Mouse (Mus musculus): ENCODE measurements at regions not wholly inside any gene's neighbourhood (a gene's known extent, or its start where the extent isn't known, plus 50 kb on each side); places are given as distances from the start of the nearest gene placed in this dataset.

DNA sequence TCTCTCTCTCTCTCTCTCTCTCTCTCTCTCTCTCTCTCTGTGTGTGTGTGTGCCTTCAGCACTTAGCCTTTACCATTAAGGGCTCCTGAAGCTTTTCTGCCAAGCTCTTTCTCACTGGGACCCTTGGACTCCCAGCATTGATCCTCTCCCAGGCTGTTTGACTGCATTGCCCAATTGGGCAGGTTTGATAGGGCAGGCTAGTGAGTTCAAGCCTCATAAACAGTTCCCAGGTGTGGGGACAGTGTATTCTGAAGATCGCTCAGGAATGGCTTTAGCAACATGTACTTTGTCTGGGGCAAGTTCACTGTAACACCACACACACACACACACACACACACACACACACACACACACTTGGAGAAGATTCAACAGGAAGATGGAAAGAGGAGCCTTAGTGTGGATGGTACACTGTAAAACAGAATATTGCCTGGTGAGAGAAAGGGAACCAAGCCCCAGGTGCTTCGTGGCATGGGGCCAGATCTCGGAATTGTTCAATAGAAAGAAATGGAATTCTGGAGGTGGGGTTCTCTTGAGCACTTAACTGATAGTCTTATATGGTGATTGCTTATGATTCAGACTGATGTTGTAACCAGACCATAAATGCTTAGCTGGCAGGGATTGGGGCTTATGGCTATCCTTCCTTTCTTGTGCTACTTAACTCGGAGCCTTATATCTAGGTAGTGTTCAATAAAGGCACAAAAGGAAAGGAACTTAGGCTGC, 229.5 kb downstream of the 4933412E24Rik start:
- DNase-seq (ENCODE audit: low read depth), result no peak

DNA sequence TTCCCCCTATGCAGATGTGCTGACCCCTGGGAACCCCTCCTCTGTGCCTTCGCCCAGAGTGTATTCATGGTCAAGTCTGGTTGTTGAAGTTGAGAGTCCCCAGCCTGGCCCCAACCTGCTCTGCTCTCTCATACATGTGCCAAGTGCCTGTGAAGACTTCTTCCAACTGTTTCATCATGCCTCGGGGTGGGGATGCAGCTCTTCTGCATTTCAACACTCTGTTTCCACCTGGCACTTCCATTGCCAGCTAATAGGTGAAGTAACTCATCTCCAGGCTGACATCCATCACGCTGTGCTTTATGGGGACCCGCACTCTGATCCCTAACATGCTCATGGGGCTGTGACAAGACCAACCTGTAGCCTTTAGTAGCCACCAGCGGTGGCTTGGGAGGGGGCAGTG, 230.4 kb downstream of the 4933412E24Rik start:
- no peak for DNase-seq (ENCODE audit: low read depth)

GRCm38 (mm10) chr15:59784556-59784929, 231.9 kb downstream of the 4933412E24Rik start:
- no peak for DNase-seq (ENCODE audit: low read depth)

- DNase-seq (ENCODE audit: low read depth), result no peak
These were observed 232.4 kb downstream of the 4933412E24Rik start for GRCm38 (mm10) chr15:59783782-59784555.

- DNase-seq (ENCODE audit: low read depth), result no peak
These were observed 233.0 kb downstream of the 4933412E24Rik start for GRCm38 (mm10) chr15:59783393-59783781.

DNA sequence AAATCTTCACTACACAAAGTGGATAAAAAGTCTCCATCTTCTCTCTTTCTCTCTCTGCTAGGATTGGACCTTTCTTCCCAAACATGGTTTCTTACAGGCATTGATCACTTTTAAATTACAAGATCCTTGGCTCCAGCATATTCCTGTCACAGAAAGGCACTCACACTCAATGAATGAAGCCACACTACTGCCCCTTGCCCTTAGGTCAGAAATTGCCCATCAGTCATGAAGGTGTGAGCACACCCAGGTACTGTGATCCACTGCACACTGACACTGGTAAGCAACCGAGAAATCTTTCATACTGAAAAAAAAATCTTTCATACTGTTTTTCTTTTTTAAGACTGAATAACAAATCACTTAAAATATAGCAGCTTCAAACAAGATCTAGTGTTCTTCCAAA, 235.9 kb downstream of the 4933412E24Rik start:
- DNase-seq (ENCODE audit: low read depth), result no peak

- DNase-seq (ENCODE audit: low read depth), result no peak
These were observed 239.0 kb downstream of the 4933412E24Rik start for GRCm38 (mm10) chr15:59777307-59777871.

DNA sequence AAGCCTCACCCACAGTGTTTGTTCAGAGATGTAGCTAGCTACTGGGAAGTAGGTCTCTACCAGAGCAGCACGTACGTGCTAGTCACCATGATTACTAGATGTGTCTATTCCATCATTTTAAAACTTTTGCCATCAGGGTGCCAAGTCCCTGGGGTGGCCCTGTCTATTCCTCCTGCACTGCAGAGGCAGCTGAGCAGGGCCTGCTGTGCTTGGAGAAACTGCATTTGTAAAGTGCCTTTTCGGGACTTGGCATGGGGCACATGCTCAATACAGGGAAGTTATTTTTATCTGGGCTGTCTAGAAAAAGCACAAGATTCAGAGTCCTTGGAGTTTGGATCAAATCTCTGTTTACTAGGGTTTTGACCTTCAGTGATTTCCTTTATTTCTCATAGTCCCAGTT, 240.6 kb downstream of the 4933412E24Rik start:
- DNase-seq (ENCODE audit: low read depth), result no peak

DNA sequence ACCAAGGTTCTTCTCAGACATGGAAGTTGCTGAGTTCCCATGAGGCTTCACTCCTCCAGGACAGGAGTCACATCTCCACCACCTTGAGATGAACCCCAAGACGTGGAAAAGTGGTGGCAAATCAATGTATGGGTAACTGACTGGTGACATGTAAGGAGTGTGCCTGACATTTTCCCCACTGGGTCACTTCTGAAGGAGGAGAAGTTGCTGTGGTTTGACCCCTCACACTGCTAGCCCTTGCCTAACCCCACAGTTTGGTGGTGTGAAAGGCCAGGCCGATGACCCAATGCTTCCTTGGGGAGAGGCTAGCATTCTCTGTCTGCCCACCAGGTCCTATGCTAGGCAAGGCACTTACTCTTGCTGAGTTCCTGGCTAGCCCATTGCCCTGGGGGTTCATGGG, 242.4 kb downstream of the 4933412E24Rik start:
- DNase-seq (ENCODE audit: low read depth), result no peak

GRCm38 (mm10) chr15:59772595-59772994, 243.8 kb downstream of the 4933412E24Rik start:
- DNase-seq (ENCODE audit: low read depth), result no peak

GRCm38 (mm10) chr15:59762061-59762460, 254.4 kb downstream of the 4933412E24Rik start:
- peak; percentile 60 for DNase-seq (ENCODE audit: low read depth)

DNA sequence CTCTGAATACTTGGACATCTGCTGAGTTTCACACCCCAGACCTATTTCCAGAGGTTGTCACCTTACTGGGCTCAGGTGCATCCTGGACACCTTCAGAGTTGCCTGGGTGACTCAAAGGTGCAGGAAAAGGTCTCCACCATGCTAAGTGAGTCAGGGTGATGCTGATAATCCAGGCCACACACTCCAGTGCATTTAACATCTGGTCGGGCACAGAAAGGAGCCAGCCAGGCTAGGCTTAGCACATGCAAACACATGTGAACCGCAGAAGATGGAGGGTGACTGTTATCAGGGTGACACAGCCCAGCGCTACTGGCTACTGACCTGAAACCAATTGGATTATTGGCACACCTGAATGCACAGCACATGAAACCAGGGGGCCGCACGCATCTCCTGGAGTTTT, 255.9 kb downstream of the 4933412E24Rik start:
- DNase-seq (ENCODE audit: low read depth), result no peak

DNA sequence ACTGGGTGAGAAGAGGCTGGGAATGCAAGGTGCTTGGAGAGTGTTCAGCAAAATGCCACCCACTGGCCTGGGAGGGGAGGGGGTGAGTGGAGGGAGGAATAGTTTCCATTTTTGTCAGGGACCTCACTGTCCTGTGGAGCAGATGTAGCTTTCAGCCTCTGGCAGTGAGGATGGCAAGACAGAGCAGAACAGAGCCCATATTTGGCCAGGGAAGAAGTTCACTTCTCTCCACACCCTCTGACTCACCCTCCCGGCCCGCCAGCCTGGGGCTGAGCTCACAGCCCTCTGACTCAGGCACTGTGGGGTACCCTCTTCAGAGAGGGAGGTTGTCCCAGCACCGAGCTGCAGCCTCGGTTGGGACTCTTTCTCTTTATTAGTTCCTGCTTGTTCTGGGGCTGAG, 256.8 kb downstream of the 4933412E24Rik start:
- DNase-seq (ENCODE audit: low read depth), result no peak

DNA sequence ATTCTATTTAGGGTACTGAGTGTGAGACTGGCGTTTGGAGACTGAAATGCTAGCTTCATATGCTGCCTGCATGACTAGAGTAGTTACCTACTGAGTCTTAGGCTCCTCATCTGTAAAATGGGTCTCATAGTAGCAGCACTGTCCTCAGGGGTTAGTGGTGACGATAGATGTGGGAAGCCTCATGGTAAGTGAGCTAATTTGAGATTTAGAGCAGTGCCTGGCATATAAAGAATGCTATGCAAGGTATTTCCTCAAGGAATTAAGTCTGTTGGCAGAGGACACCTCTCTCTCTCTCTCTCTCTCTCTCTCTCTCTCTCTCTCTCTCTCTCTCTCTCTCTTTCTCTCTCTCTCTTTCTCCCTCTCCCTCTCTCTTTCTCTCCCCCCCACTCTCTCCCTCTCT, 257.4 kb downstream of the 4933412E24Rik start:
- DNase-seq (ENCODE audit: low read depth), result no peak

DNA sequence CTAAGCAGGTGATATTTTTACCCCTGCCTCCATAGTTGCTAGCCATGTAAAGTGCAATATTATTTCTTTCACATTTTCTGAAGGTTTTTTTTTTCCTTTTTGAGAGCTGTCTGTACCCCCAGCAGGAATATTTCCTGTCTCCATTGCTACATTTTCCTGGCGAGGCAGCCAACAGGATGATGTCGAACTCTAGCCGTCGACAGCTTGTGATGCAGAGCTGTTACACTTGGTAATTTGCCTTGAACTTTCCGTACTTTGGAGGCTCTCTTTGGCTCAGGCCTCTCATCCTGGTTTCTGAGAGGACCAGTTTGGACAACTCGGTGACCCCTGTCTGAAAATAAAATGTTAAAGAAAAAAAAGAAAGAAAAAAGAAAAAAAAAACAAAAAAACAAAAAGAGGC, 260.3 kb downstream of the 4933412E24Rik start:
- DNase-seq (ENCODE audit: low read depth), result no peak

GRCm38 (mm10) chr15:59754906-59755305, 261.5 kb downstream of the 4933412E24Rik start:
- no peak for DNase-seq (ENCODE audit: low read depth)

DNA sequence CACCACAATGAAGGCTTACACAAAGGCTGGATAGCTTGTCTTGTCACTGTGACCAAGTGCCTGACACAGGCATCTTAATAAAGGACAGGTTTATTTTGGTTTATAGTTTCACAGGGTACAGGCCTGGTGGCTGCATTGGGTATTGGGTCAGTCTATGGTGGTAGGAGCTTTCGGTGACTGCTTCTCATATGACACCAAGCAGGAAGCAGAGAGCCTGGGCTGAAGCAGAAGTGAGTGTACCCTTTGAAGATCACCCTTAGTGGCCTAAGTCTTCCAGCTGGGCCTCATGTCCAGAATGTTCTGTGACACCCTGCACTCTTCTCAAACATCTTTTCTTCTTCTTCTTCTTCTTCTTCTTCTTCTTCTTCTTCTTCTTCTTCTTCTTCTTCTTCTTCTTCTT, 264.1 kb downstream of the 4933412E24Rik start:
- DNase-seq (ENCODE audit: low read depth), result no peak

- no peak for DNase-seq (ENCODE audit: low read depth)
These were observed 270.1 kb downstream of the 4933412E24Rik start for GRCm38 (mm10) chr15:59746290-59746689.

- DNase-seq (ENCODE audit: low read depth), result no peak
These were observed 271.9 kb downstream of the 4933412E24Rik start for GRCm38 (mm10) chr15:59744411-59744931.

GRCm38 (mm10) chr15:59739197-59739596, 277.2 kb downstream of the 4933412E24Rik start:
- DNase-seq (ENCODE audit: low read depth), result peak; percentile 81

DNA sequence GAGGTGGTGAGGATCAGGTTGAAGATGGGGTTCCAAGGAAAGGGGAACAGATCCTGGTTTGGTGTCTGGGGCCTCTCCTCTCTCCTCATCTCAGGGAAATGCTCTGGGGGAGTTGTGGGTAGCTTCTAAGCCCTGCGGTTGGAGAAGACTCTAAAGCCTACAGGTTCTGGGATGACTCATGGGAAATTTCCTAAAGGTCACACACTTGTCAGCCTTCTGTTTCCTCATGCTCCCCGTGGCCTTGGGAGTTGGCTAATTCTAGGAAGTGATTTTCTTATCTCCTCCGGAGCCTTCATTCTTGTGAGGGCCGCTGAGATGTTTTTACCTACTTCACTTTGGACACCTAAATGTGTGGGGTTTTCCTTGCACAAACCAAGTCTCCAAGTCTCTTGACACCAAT, 279.2 kb downstream of the 4933412E24Rik start:
- peak; percentile 66 for DNase-seq (ENCODE audit: low read depth)

DNA sequence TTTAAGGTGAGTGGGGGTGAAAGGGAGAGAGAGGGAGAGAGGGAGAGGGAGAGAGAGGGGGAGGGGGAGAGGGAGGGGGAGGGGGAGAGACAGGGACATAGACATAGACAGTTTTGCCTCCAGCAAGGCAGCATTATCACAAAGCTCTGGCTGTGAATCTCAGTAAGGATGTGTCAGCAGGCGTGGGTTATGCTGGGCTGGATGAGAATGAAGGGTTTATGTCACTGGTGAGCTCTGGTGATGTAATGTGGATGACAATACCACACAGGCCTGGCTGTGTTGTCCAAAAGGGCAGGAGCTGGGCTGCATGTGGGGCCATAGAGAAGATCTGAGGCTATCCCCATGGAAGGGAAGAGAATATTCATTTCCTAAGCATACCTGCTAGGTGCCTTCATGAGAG, 282.0 kb downstream of the 4933412E24Rik start:
- no peak for DNase-seq (ENCODE audit: low read depth)

GRCm38 (mm10) chr15:59733932-59734331, 282.5 kb downstream of the 4933412E24Rik start:
- DNase-seq (ENCODE audit: low read depth), result no peak
